1 mouse cellular context compared by ENCODE assay signal in the genomic region with DNA sequence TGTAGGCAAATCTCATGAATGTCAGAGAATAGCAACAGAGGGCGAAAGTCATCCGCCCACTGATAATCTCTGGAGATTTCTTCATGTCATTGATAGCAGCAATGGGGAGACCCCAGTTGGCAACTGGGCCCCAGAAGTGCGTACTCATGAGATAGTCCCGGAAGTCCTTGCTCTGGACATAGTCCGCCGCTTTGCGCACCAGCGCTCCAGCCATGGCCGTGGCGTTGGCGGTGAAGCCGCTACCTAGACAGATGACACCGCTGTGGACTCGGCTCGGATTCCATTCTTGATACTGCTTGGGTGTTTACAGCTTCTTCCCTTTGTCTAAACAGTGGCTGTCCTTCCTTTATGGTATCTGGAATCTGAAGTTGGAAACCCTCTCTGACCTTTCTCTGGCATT. TPM values are rescaled to one million over a fixed set of nuclear protein-coding genes. Genes with fewer than 3 reads are reported as not detected.
"Had no signal": no experiment of that assay in that cellular context is flagged by ENCODE, and none has a peak within 500 bp of the region (broad histone marks: within the 10 kb centered on the region; RNA-seq: fewer than 3 reads in every experiment).

No protein-coding gene starts in this region.

RNA-seq across cellular contexts. Expression of a gene that starts 17.9 kb away (rescaled TPM):
- total RNA-seq: monocyte, adult 5-6 weeks had no signal
